Mouse (Mus musculus) forebrain, embryonic 16.5 days (tissue): Measurements from ENCODE around the gene Tgfa. TPM values are rescaled to one million over a fixed set of nuclear protein-coding genes. Genes with fewer than 3 reads are reported as not detected.

ENCODE experiments used
- ATAC-seq: fragments of 200-750 bp; cut with Nextera tagmentation; 2 replicates; pipeline ENCODE4 v1.8.0; 2017; ENCODE audit warnings: mild to moderate bottlenecking, moderate library complexity
- H3K27ac ChIP-seq: fragments of 300-500 bp; sonication (generic); 2 replicates; pipeline ENCODE4 v1.5.1; 2014; ENCODE audit warnings: low read length, control low read depth
- H3K27me3 ChIP-seq: fragments of 300-500 bp; sonication (generic); replicated peaks from 2 replicates; pipeline ENCODE4 v1.6.1; 2014; ENCODE audit warnings: low read length; ENCODE audit not compliant: control insufficient read depth, insufficient read depth
- H3K36me3 ChIP-seq: fragments of 300-500 bp; sonication (generic); 2 replicates; pipeline ENCODE4 v1.6.1; 2014; ENCODE audit not compliant: control insufficient read depth, insufficient read depth
- H3K4me1 ChIP-seq: fragments of 300-500 bp; sonication (generic); replicated peaks from 2 replicates; pipeline ENCODE4 v1.6.1; 2014; ENCODE audit warnings: low read length; ENCODE audit not compliant: control insufficient read depth, insufficient read depth
- H3K4me2 ChIP-seq: fragments of 300-500 bp; sonication (generic); 2 replicates; pipeline ENCODE4 v1.6.1; 2014; ENCODE audit warnings: mild to moderate bottlenecking, low read length, control low read depth
- H3K4me3 ChIP-seq: fragments of 300-500 bp; sonication (generic); replicated peaks from 2 replicates; pipeline ENCODE4 v1.5.1; 2014; ENCODE audit warnings: mild to moderate bottlenecking, low read length, control low read depth
- H3K9ac ChIP-seq: fragments of 300-500 bp; sonication (generic); replicated peaks from 2 replicates; pipeline ENCODE4 v1.6.1; 2014; ENCODE audit warnings: low read depth, low read length, control low read depth
- H3K9me3 ChIP-seq: fragments of 300-500 bp; sonication (generic); 2 replicates; pipeline ENCODE4 v1.6.1; 2016; ENCODE audit warnings: low read length; ENCODE audit not compliant: control insufficient read depth
- WGBS: fragments of 180-500 bp; shearing (Covaris S2); extraction: QIAGEN DNeasy Blood & Tissue Kit; methylation state at CpG from one replicate; pipeline ENCODE4 v1.1.7; 2014; 5-methylcytosine and 5-hydroxymethylcytosine counted together
- polyA plus RNA-seq: library from polyadenylated mRNA; unstranded; fragments of >200 nt; fragmentation: Nextera tagmentation; extraction: Ambion mirVana; gene quantifications from 2 replicates; pipeline ENCODE4 v1.2.1, GENCODE M21; 2015

The Tgfa gene
- polyA plus RNA-seq, 1 experiment from 2014 or later = 19.7 TPM

GRCm38 (mm10) chr6:86245965-86246364, 50.9 kb downstream of the Tgfa start:
- H3K9me3 ChIP-seq = no peaks in the 10 kb centered on the region
- WGBS = 32% methylated on average over 4 of the region's 4 CpGs
- no peak overlapping the region for H3K4me2 ChIP-seq
- peaks cover 19% of the 10 kb centered on the region for H3K4me1 ChIP-seq
- H3K36me3 ChIP-seq = no peaks in the 10 kb centered on the region
- no peak overlapping the region for H3K9ac ChIP-seq
- H3K27me3 ChIP-seq = no peaks in the 10 kb centered on the region
- ATAC-seq = peak; percentile 48; the same call in 1 of the 2 replicates
- no peak overlapping the region for H3K27ac ChIP-seq
- H3K4me3 ChIP-seq = no peak overlapping the region

- Histone ChIP-seq H3K27me3 (no peaks in the 10 kb centered on the region), H3K9ac (no peak overlapping the region), H3K4me2 (no peak overlapping the region), H3K4me3 (no peak overlapping the region), H3K36me3 (no peaks in the 10 kb centered on the region), H3K9me3 (no peaks in the 10 kb centered on the region), H3K4me1 (peaks cover 21% of the 10 kb centered on the region), H3K27ac (peak overlapping the region; percentile 67)
- 12% methylated on average over 1 of the region's 1 CpGs for WGBS
- no peak for ATAC-seq
These were observed 53.5 kb downstream of the Tgfa start for GRCm38 (mm10) chr6:86248562-86248961.

GRCm38 (mm10) chr6:86249042-86249441, 54.0 kb downstream of the Tgfa start:
- Histone ChIP-seq H3K27ac (peak overlapping the region; percentile 86), H3K4me2 (peak overlapping the region; percentile 29), H3K27me3 (no peaks in the 10 kb centered on the region), H3K36me3 (no peaks in the 10 kb centered on the region), H3K4me1 (peaks cover 21% of the 10 kb centered on the region), H3K4me3 (no peak overlapping the region), H3K9me3 (no peaks in the 10 kb centered on the region), H3K9ac (peak overlapping the region; percentile 37; the same call in 1 of the 2 replicates)
- 10% methylated on average over 16 of the region's 16 CpGs for WGBS
- ATAC-seq = peak; percentile 80

- Histone ChIP-seq H3K4me3 (no peak overlapping the region), H3K4me2 (no peak overlapping the region), H3K27ac (no peak overlapping the region; the same call in 1 of the 2 replicates), H3K9me3 (no peaks in the 10 kb centered on the region), H3K36me3 (no peaks in the 10 kb centered on the region), H3K27me3 (no peaks in the 10 kb centered on the region), H3K9ac (no peak overlapping the region), H3K4me1 (peaks cover 21% of the 10 kb centered on the region)
- no peak for ATAC-seq
- WGBS = 98% methylated on average over 2 of the region's 2 CpGs
These were observed 55.2 kb downstream of the Tgfa start for GRCm38 (mm10) chr6:86250236-86250635.

DNA sequence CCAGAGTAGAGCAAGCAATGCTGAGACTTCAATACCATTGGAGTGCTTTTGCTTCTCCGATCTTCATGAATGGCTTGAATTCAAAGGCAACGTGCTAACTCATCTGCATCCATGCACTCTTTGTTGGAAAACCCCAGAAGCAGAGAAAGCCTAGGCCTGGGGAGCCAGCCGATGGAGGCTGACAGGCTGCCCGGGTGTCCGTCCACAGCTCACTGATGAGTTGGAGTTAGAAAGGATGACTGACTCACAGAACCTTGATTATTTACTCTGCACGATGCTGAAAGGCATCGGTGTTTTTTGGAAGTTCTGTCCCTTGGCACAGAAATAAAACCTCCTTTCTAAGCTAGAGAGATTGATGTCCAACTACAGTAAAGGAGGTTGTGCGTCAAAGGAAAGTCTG, 55.8 kb downstream of the Tgfa start:
- Histone ChIP-seq H3K9ac (no peak overlapping the region), H3K4me3 (no peak overlapping the region), H3K4me1 (peaks cover 21% of the 10 kb centered on the region), H3K9me3 (no peaks in the 10 kb centered on the region), H3K27me3 (no peaks in the 10 kb centered on the region), H3K36me3 (no peaks in the 10 kb centered on the region), H3K4me2 (no peak overlapping the region), H3K27ac (0 out of 2 replicates have a peak overlapping the region, but pooled peaks have one; percentile 11)
- ATAC-seq = no peak
- WGBS = 38% methylated on average over 8 of the region's 8 CpGs

DNA sequence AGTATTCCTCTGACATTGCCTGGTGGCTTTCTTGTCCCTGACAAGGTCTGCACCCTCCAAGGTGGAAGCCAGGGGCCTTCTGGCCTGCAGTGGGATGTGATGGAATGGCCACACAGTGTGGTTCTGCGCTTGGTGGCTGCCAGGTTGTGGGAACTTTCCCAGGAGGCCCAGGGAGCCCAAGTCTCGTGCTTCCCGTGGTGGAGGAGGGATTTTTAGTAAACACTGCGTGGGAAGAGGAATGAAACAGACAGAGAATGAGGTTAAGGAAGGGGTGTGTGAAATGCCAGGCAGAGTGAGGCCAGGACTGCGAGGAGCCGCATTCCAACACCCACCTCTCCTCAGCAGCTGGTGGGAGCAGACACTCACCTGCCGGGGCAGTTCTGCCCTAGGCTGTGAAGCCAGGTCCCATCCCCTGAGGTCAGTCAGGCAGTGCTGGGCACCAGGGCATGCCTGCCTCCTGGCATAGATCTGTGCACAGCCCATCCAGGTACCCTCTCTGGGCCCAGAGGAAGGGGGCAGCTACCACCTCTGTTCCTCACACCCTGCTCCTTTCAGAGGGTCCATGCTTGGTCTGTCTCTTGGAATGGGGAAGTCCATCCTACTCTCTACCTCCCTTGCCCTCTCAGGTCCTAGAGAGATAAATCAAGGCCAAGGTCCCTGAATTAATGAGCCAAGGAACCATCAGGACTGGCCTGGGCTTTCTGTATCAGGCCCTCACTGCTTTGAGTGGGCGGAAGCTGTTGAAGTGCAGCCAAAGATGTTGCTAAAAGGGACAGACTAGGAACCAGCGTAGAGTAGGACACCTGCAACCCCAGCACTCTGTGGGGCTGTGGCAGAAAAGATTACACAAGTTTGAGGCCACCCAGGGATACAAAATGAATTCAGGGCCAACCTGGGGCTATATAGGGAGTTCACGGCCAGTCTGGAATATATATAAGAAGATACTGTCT, 57.4 kb downstream of the Tgfa start:
- no peak overlapping the region for H3K4me3 ChIP-seq
- H3K4me2 ChIP-seq = no peak overlapping the region
- no peak overlapping the region for H3K27ac ChIP-seq
- H3K9ac ChIP-seq = no peak overlapping the region
- H3K27me3 ChIP-seq = no peaks in the 10 kb centered on the region
- H3K36me3 ChIP-seq = no peaks in the 10 kb centered on the region
- ATAC-seq = no peak
- WGBS = 81% methylated on average over 10 of the region's 10 CpGs
- H3K9me3 ChIP-seq = no peaks in the 10 kb centered on the region
- H3K4me1 ChIP-seq = peaks cover 15% of the 10 kb centered on the region

DNA sequence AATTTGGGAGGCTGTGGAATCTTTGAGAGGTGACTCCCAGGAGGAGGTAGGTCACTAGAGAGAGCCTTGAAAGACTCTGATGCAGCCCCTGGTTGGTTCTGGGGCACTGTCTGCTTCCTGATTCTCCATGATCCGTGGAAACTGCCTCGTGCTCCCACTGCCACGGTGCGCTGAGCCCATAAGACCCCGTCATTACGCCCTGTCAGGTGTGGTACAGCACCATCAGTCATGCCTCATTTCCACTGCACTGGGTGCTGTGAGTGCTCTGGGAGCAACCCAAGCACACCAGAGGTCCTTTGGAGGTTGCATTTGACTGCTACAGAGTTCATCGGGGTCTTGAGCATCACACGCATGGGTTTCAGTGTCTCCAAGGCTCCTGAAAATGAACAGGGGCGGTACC, 60.9 kb downstream of the Tgfa start:
- WGBS = 91% methylated on average over 9 of the region's 9 CpGs

GRCm38 (mm10) chr6:86259242-86259641, 64.2 kb downstream of the Tgfa start:
- ATAC-seq = no peak
- H3K27me3 ChIP-seq = no peaks in the 10 kb centered on the region
- 93% methylated on average over 6 of the region's 6 CpGs for WGBS
- H3K9ac ChIP-seq = no peak overlapping the region
- H3K4me3 ChIP-seq = no peak overlapping the region
- no peaks in the 10 kb centered on the region for H3K9me3 ChIP-seq
- H3K4me1 ChIP-seq = no peaks in the 10 kb centered on the region
- H3K4me2 ChIP-seq = no peak overlapping the region
- no peak overlapping the region for H3K27ac ChIP-seq
- H3K36me3 ChIP-seq = no peaks in the 10 kb centered on the region

More for the DNA sequence above, 60.9 kb downstream of the Tgfa start:
- H3K4me3 ChIP-seq = no peak overlapping the region
- ATAC-seq = no peak
- H3K27ac ChIP-seq = no peak overlapping the region
- H3K9ac ChIP-seq = no peak overlapping the region
- no peaks in the 10 kb centered on the region for H3K9me3 ChIP-seq
- no peaks in the 10 kb centered on the region for H3K27me3 ChIP-seq
- H3K4me1 ChIP-seq = peaks cover 2% of the 10 kb centered on the region; the same call in 1 of the 2 replicates
- no peak overlapping the region for H3K4me2 ChIP-seq
- no peaks in the 10 kb centered on the region for H3K36me3 ChIP-seq

GRCm38 (mm10) chr6:86260322-86261050, 65.5 kb downstream of the Tgfa start:
- H3K9me3 ChIP-seq = no peaks in the 10 kb centered on the region
- no peaks in the 10 kb centered on the region for H3K36me3 ChIP-seq
- 65% methylated on average over 7 of the region's 7 CpGs for WGBS
- ATAC-seq = no peak
- no peak overlapping the region for H3K4me2 ChIP-seq
- no peaks in the 10 kb centered on the region for H3K27me3 ChIP-seq
- no peak overlapping the region for H3K9ac ChIP-seq
- H3K4me3 ChIP-seq = no peak overlapping the region
- H3K4me1 ChIP-seq = no peaks in the 10 kb centered on the region
- H3K27ac ChIP-seq = no peak overlapping the region
